Mouse (Mus musculus) bone marrow macrophage, adult 2 months (primary cell): ENCODE measurements at regions not wholly inside any gene's neighbourhood (a gene's known extent, or its start where the extent isn't known, plus 50 kb on each side); places are given as distances from the start of the nearest gene placed in this dataset.

Source experiments
- H3K27ac ChIP-seq: 2 replicates; pipeline ENCODE4 v1.5.1; 2012; ENCODE audit warnings: low read depth, low read length; ENCODE audit not compliant: insufficient read depth
- H3K4me1 ChIP-seq: 2 replicates; pipeline ENCODE4 v1.6.1; 2012; ENCODE audit warnings: low read length; ENCODE audit not compliant: control insufficient read depth, insufficient read depth
- H3K4me3 ChIP-seq: 2 replicates; pipeline ENCODE4 v1.5.1; 2012; ENCODE audit warnings: mild to moderate bottlenecking, low read length, moderate library complexity; ENCODE audit not compliant: insufficient read depth
- CTCF ChIP-seq: IDR thresholded peaks from 2 replicates; pipeline ENCODE4 v1.5.1; 2012; ENCODE audit warnings: low read depth, mild to moderate bottlenecking, low read length, moderate library complexity
- POLR2A ChIP-seq: IDR thresholded peaks from 2 replicates; pipeline ENCODE4 v1.6.1; 2012; ENCODE audit warnings: mild to moderate bottlenecking, low read depth, low read length, borderline replicate concordance

- H3K4me3 ChIP-seq: no peak overlapping the region
- no peaks in the 10 kb centered on the region for H3K4me1 ChIP-seq
- no peak overlapping the region for H3K27ac ChIP-seq
- TF ChIP-seq POLR2A (no peak), CTCF (no peak)
Measured at GRCm38 (mm10) chr6:36147267-36147666, 240.6 kb upstream of the Chrm2 start.

DNA sequence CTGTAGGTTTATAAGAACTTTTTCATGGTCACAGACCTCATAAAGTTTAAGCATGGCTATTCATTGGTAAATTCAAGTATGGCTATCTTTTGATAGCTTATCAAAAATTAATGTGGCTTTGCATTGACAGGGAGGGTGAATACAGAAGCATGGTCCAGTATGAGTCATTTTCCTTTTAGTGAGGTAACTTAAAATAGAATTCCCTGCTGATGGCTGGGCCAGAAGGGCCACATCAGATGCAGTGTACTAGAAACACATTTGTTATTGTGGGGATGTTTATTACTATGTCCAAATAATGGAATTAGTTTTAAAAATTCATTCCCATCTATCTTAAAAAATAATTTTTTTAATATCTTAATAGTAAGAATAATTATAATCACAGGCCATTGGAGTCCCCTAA lies 213.4 kb upstream of the Chrm2 start:
- TF ChIP-seq CTCF: no peak
- TF ChIP-seq POLR2A: no peak
- no peaks in the 10 kb centered on the region for H3K4me1 ChIP-seq
- no peak overlapping the region for H3K4me3 ChIP-seq
- no peak overlapping the region for H3K27ac ChIP-seq

- TF ChIP-seq CTCF: no peak
- no peak for TF ChIP-seq POLR2A
- H3K4me1 ChIP-seq: no peaks in the 10 kb centered on the region
- no peak overlapping the region for H3K27ac ChIP-seq
- no peak overlapping the region for H3K4me3 ChIP-seq
Measured at GRCm38 (mm10) chr6:36175112-36175511, 212.8 kb upstream of the Chrm2 start.

- TF ChIP-seq CTCF: no peak
- no peak for TF ChIP-seq POLR2A
- H3K4me1 ChIP-seq: no peaks in the 10 kb centered on the region
- H3K27ac ChIP-seq: no peak overlapping the region
- no peak overlapping the region for H3K4me3 ChIP-seq
Measured at GRCm38 (mm10) chr6:36179895-36180294, 208.0 kb upstream of the Chrm2 start.

GRCm38 (mm10) chr6:36182698-36183097 lies 205.2 kb upstream of the Chrm2 start:
- H3K27ac ChIP-seq: no peak overlapping the region
- no peaks in the 10 kb centered on the region for H3K4me1 ChIP-seq
- no peak for TF ChIP-seq POLR2A
- no peak overlapping the region for H3K4me3 ChIP-seq

- TF ChIP-seq CTCF (no peak), POLR2A (no peak)
- H3K4me3 ChIP-seq: no peak overlapping the region
- no peak overlapping the region for H3K27ac ChIP-seq
- no peaks in the 10 kb centered on the region for H3K4me1 ChIP-seq
Measured at GRCm38 (mm10) chr6:36206666-36207065, 181.2 kb upstream of the Chrm2 start.

DNA sequence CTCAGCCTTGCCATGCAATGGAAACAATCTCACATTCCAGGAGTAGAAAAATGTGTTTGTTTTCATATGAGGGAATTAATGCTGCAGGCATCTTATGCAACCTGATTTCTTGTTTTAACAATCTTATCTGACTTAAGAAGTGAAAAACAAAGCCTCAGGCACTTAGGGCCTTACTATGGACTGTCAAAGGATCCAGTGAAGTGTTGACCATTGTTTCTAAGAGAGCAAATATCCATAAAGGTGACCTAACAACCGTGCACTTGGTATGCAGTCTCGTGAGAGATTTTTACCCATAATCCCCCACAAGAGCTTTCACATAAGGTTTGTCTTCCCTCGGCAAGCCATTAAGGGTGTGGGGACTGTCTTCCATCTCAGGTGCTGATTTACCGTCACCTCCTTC lies 166.6 kb upstream of the Chrm2 start:
- Histone ChIP-seq H3K4me1 (no peaks in the 10 kb centered on the region), H3K27ac (no peak overlapping the region), H3K4me3 (no peak overlapping the region)
- TF ChIP-seq POLR2A (no peak), CTCF (no peak)

GRCm38 (mm10) chr6:36234438-36234837 lies 153.4 kb upstream of the Chrm2 start:
- H3K4me1 ChIP-seq: no peaks in the 10 kb centered on the region
- H3K27ac ChIP-seq: no peak overlapping the region
- TF ChIP-seq CTCF (no peak), POLR2A (no peak)
- H3K4me3 ChIP-seq: no peak overlapping the region

- Histone ChIP-seq H3K4me3 (no peak overlapping the region), H3K27ac (no peak overlapping the region), H3K4me1 (peaks cover 3% of the 10 kb centered on the region; the same call in 1 of the 2 replicates)
- no peak for TF ChIP-seq POLR2A
- no peak for TF ChIP-seq CTCF
Measured at GRCm38 (mm10) chr6:36247027-36247426, 140.9 kb upstream of the Chrm2 start.

GRCm38 (mm10) chr6:36248219-36248618 lies 139.7 kb upstream of the Chrm2 start:
- Histone ChIP-seq H3K27ac (no peak overlapping the region), H3K4me1 (peaks cover 3% of the 10 kb centered on the region; the same call in 1 of the 2 replicates), H3K4me3 (no peak overlapping the region)
- TF ChIP-seq POLR2A: no peak
- no peak for TF ChIP-seq CTCF

DNA sequence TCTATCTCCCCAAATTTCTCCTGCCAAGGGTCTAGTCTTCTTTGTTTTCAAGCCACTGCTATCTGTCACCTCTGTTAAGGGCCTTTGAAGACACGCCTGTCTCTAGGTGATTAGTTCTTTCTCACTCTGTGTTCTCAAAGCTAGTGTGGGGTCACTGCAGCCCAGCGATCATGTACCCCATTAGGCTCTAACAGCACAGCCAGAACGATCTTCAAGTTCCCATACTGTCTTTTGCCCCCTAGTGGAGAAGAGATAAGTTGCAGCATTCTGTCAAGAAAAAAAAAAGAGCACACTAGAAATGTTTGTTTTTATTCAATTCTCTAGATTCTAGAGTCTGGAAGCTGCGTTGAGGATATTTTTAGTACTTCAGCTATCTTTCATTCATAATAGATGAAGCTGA lies 138.8 kb upstream of the Chrm2 start:
- Histone ChIP-seq H3K4me1 (peaks cover 3% of the 10 kb centered on the region; the same call in 1 of the 2 replicates), H3K4me3 (no peak overlapping the region), H3K27ac (no peak overlapping the region)
- TF ChIP-seq CTCF (peak; percentile 29; the same call in 1 of the 2 replicates), POLR2A (no peak)
